Mouse (Mus musculus) left cerebral cortex, postnatal 10 days (tissue): ENCODE data around the gene Rnf227. TPM values are rescaled to one million over a fixed set of nuclear protein-coding genes. Genes with fewer than 3 reads are reported as not detected.
"Not testable (repeated sequence)": the region's sequence is repeated elsewhere in the genome, so short reads cannot be mapped to it uniquely, and the experiment has no call there.

Source experiments
- DNase-seq, 2 experiments: peaks; one replicate each; pipeline ENCODE4 v3.0.0; 2021 to 2022; ENCODE audit warnings: low spot score in 2 of 2, mixed read lengths in 1 of 2; ENCODE audit errors: extremely low spot score in 1 of 2
- intact Hi-C: fragments of 180-260 bp; cut with DNase I; formaldehyde crosslinking; loops from one replicate; pipeline ENCODE4 v1.15.1; 2025
- total RNA-seq, 2 experiments: library from RNA; stranded (reverse); gene quantifications; 2 replicates each; pipeline ENCODE4 v1.2.3; 2021

Gene Rnf227
- 10 to 100 TPM; 74.8 to 82.8 TPM for total RNA-seq

DNA sequence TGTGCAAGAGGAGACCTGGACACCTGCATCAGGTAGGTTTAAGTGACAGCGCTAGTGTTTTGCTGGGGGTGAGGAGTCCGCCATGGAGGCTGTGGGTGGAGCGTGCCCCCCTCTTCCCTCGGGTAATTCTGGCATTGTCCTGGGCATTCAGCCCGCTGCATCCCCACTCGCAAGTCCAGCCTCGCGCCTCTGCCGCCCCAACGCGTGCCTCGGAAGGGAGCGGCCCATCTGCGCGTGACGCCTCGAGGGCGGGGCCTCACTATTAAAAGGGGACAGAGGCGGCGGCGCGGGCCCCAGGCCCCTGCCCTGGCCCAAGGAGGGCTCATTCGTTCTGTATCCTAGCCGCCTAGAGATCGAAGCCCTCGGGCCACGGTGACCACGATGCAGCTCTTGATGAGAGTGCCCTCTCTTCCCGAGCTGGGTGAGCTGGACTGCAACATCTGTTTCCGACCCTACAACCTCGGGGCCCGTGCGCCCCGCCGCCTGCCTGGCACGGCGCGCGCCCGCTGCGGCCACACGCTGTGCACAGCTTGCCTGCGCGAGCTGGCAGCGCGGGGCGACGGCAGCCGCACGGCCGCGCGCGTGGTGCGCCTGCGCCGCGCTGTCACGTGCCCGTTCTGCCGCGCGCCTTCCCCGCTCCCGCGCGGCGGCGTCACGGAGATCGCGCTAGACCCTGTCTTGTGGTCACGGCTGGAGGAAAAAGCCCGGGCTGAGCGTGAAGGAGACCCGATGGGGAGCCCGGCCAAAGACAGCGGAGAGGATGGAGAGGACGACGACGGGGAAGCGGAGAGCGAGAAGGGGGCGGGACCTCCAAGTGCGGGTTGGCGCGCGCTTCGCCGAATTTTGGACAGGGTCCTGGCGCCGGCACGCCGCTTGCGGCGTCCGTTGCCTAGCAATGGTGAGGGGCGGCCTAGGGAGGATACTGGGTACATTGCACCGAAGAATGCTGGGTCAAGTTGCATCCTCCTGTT is at the start of gene Rnf227:
Gene Rnf227, plus strand, starts transcription at position 301 of the 971 bp plus-strand sequence.
- intact Hi-C loops: no loop called here
- DNase-seq: peak; percentile 51 to 82

DNA sequence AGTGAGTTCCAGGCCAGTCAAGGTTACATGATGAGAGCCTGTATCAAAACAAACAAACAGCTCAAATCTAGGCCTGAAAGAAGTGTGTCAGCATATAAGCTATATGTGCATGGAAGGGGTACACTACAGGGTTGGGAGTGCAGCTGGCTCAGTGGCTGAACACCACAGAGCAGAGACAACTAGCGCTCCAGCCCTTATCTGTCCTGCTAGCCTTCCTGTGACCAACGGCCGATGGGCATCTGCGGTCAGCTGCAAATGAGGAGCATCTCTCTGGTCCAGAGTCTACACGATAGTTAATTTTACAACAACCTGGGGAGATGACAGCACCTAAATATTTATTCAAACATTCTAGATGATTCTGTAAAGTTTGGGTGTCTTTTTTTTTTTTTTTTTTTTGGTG is 49.1 kb upstream of the Rnf227 start:
- DNase-seq: no peak
- intact Hi-C loops: no loop called here

GRCm38 (mm10) chr11:69295286-69295685 is 45.0 kb upstream of the Rnf227 start:
- no peak for DNase-seq
- intact Hi-C loops: no loop called here

DNA sequence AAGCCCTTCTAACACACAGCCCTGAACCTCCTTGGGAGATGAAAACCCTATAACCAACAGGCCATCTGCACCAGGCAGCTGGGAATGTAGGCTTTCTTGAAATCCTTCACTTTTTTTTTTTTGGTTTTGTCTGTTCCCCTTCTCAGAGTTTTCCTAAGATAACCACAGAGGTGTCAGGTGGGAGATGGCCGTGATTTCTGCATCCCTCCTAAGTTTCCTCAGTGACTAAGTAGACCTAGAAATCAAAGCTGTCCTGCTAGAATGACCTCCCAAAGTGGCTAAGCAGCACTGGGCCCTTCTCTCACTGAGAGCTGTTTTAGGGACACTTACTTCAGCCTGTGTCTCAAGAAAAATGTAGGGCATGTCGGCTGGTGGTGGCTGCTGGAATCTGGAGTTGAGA is 42.5 kb upstream of the Rnf227 start:
- DNase-seq: no peak
- intact Hi-C loops: no loop called here

DNA sequence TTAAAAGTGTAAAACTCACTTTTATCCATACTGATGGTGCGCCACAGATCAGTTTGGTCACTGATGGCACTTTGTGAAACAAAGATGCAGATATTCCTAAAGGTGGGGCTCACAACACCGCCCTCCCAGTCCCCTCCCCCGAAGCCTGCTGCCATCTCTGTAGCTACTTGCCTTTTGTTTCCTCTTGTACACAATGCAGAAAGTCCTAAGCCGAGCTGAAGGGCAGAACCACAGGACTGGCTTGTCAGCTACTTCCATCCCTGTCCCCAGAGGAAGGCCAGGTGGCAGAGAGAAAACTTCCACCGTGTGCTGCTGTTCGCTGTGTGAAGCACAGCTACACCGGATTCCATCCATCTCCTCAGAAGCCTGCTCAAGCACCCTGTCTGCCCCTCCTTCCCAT is 42.0 kb upstream of the Rnf227 start:
- intact Hi-C loops: no loop called here

DNA sequence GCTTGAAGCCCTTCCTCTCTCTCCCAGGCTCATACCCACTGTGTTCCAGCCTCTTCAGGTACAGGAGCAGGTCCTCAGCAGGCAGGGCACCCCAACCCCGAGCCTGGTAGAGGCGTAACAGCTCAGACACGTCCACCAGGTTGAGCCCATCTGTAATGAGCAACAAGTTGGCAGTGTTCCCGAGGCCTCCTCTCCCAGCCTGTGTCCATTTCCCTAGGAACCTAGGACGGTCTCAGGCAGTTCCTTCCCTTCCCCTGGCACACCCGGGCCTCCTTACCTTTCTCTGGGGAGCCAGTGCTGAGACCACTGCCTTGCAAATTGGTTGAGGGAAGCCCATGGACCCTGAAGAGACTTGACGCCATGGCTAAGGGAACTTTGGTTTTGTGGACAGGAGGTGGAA is 37.4 kb upstream of the Rnf227 start:
- intact Hi-C loops: no loop called here
- no peak for DNase-seq

More for the DNA sequence above, 42.0 kb upstream of the Rnf227 start:
- no peak for DNase-seq

GRCm38 (mm10) chr11:69305291-69305690 is 35.0 kb upstream of the Rnf227 start:
- intact Hi-C loops: no loop called here
- no peak for DNase-seq

DNA sequence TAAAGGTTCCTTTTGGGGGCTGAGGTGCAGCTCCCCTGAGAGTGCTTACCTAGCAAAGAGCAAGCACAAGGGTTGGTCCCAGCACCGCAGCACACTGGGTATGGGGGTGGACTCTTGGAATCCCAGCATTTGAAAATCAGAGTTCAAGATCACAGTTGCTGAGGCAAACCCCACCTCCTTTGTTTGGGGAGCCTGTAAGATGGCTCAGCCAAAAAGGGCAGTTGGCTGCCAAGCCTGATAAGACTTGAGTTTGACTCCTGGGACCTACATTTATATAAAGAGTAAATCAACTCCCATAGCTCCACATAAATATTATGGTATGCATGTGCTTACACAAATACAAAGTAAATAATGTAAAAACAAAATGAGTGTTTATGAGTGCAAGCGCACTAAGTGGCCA is 34.2 kb upstream of the Rnf227 start:
- intact Hi-C loops: no loop called here
- DNase-seq: no peak

- intact Hi-C loops: no loop called here
- DNase-seq: no peak
These were observed 29.0 kb upstream of the Rnf227 start for GRCm38 (mm10) chr11:69311266-69311665.

GRCm38 (mm10) chr11:69316361-69316760 is 23.9 kb upstream of the Rnf227 start:
- intact Hi-C loops: no loop called here
- DNase-seq: no peak

- intact Hi-C loops, DNase-seq: not testable (repeated sequence)
These were observed 22.3 kb upstream of the Rnf227 start for GRCm38 (mm10) chr11:69318000-69318399.

DNA sequence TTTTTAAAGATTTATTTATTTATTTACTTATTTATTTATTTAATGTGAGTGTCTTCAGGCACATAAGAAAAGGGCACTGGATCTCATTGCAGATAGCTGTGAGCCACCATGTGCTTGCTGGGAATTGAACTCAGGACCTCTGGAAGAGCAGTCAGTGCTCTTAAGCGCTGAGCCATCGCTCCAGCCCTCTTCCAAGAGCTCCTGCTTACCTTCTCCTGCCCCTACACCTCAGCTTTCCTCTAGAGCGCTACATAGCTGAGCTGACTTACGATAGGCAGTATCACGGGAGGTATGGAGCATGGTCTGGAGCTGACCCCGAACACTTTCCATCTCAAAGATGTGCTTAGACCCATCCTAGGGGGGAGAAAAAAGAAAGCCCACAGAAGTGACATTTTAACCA is 18.7 kb upstream of the Rnf227 start:
- no peak for DNase-seq
- intact Hi-C loops: loop anchor here (5.0 kb wide), 1 partner anchor 49 kb away; no protein-coding TSS in a partner anchor

DNA sequence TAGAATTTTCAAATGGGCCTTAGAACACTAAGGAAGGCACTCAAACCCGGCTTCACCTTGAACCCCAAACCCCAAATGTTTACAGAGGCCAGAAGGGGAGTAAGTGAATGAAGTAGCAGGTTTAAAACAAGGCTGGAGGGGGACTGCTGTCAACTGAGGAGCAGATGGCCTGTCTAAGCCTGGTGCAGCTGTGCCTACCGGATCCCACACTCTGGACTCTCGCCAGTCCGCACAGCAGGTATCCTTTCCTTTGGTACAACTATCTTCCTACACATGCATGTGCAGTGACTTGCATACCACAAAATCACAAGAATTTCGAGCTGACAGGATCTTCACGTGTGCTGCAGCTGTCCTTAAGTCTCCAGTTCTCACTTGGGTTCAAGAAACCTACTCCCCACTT is 18.3 kb upstream of the Rnf227 start:
- intact Hi-C loops: loop anchor here (5.0 kb wide), 1 partner anchor 50 kb away; no protein-coding TSS in a partner anchor
- DNase-seq: peak in 1 of 2 experiments; percentile 61

DNA sequence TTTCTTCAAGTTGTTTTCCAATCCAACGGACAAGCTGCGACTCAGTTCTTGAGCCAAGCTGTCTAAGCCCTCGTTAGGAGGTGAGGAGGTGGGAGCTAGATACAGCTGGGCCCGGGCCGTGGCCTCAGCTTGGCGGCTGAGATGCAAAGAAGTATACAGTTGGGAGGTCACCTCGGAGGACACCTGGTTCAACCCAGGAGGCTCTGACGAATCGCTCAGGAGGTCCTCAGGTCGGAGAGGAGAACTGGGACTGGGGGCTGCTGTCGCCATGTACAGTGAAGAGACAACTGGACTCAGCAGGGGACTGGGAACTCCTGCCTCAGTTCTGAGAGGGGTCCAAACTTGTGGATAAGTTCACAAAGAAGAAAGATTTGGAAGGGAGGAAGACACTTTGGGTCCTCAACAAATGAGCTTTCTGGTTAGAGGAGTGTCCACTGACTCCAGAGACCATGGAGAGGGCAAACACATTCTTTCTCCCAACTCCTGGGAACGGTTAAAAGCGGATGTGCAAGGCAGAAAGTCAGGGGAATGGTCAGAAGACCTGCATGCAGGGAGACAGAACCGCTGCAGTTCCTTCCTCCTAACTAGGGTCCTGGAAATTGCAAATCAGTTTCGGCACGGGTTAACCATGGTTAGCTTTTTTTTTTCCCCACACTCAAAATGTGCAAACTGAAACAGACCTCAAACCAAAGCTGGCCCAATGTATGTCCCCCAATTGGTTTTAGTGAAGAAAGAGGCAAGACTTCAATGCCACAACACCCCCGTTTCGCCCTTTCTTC is 17.4 kb upstream of the Rnf227 start:
- DNase-seq: no peak
- intact Hi-C loops: loop anchor here (5.0 kb wide), 1 partner anchor 51 kb away; no protein-coding TSS in a partner anchor

DNA sequence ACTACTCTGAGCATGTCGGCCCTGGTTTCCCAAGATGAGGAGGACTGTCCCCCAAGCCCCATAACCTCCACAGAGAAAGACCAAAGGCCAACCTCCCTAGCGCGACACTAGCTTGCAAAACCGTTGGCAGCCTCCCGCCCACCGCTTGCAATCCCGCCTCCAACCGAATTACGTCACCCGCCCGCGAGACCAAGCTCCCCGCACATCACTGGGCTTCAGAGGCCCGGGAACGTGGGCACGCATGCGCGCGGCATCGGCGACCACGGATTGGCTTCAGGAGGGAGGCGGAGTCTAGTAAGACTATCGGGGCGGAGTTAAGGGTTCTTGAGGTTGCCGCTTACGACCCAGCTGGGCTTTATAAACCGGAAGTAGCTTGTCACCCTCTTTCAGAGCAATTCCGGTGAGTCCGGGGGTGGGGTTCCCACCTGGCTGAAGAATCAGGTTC is 16.6 kb upstream of the Rnf227 start, which contains the start of the genes Cntrob and Trappc1:
Gene Cntrob, minus strand, starts transcription at position 109 of the 445 bp plus-strand sequence.
Gene Trappc1, plus strand, starts transcription at position 314 of the 445 bp plus-strand sequence.
- intact Hi-C loops: loop anchor here (5.0 kb wide), 1 partner anchor 51 kb away; no protein-coding TSS in a partner anchor
- peak; percentile 99 to 100 for DNase-seq

- intact Hi-C loops: loop anchor here (5.0 kb wide), 1 partner anchor 52 kb away; no protein-coding TSS in a partner anchor
- DNase-seq: no peak
These were observed 15.5 kb upstream of the Rnf227 start for GRCm38 (mm10) chr11:69324749-69325148.

- intact Hi-C loops: no loop called here
These were observed 14.4 kb upstream of the Rnf227 start, which contains the start of gene Kcnab3 for GRCm38 (mm10) chr11:69325628-69326407. Gene Kcnab3 (plus strand): TSS chr11:69326258.

DNA sequence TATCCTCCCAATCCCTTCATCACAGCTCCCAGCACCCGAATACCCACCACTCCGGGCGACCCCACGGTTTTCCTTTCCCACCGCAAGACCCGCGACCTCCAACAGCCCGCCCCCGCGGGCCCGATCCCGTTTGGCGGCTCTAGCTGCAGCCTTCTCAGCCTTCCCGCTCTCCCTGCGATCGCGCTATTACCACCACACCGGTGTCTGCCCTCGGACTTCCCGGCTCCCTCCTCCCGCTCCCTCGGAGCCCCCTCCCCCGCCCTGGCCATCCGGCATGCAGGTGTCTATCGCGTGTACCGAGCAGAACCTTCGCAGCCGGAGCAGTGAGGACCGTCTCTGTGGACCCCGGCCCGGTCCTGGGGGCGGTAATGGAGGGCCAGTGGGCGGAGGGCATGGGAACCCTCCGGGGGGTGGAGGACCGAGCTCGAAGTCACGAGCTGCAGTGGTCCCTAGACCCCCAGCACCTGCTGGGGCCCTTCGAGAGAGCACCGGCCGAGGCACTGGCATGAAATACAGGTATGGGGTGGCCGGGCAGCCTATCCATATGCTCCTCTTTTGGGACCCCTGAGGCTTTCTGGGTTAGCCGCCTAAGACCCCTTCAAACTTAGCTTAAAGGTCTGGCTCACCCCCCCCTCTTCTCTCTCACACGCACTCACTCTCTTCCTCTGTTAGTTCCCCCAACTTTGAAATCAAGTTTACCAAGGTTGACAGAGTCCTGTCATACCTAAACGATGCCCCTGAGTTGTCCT is 13.7 kb upstream of the Rnf227 start:
- intact Hi-C loops: no loop called here
- DNase-seq: peak in 1 of 2 experiments; percentile 60

More at GRCm38 (mm10) chr11:69325628-69326407, 14.4 kb upstream of the Rnf227 start, which contains the start of gene Kcnab3:
- peak; percentile 82 to 91 for DNase-seq
